Mouse (Mus musculus) right cerebral cortex, postnatal 14 days (tissue): ENCODE measurements at regions not wholly inside any gene's neighbourhood (a gene's known extent, or its start where the extent isn't known, plus 50 kb on each side); places are given as distances from the start of the nearest gene placed in this dataset.
A peak's percentile ranks its signal among the peaks of the same experiment; 100 is the strongest.

ENCODE experiments used
- DNase-seq: peaks from one replicate; pipeline ENCODE4 v3.0.0; 2022

DNA sequence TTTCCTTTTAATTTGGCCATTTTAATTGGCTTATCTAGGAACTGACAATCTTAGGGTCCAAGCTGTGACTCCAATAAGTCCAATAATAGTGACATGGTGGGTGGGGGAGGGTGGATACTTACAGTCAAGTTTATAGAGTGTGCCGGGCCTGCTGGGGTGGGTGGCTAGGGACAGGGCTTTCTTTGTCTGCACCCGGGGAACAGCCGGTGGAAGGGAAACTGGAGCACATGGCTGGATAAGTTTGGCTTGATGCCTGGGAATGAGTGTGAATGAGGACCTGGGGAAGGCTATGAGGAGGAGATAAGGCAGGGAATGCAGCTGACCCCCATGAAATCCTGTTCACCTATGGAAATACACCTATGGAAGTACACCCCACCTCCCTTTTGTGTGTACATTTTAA lies 81.7 kb upstream of the Cers4 start:
- DNase-seq, result peak; percentile 26

DNA sequence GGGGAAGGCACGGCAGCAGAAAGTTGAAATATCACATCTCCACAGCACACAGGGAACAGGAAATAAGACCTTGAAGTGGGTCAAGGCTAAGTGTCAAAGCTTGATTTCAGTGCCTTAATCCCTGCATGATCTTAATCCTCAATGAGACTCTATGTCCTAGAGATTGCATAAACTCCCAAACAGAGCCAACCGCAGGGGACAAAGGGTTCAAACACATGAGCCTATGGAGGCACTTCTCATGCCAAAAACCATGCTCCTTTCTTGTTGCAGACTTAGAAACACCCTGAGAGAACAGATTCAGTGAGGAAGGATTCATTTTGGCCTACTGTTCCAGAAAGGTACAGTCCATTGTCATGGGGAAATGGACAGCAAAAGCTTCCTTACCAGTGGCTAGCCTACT lies 81.0 kb upstream of the Cers4 start:
- no peak for DNase-seq

GRCm38 (mm10) chr8:4413206-4413605 lies 79.6 kb upstream of the Cers4 start:
- DNase-seq, result no peak

GRCm38 (mm10) chr8:4413764-4414163 lies 79.1 kb upstream of the Cers4 start:
- DNase-seq, result no peak

- DNase-seq, result no peak
Measured at GRCm38 (mm10) chr8:4417141-4417540, 75.7 kb upstream of the Cers4 start.

- no peak for DNase-seq
Measured at GRCm38 (mm10) chr8:4433161-4433560, 59.7 kb upstream of the Cers4 start.

- no peak for DNase-seq
Measured at GRCm38 (mm10) chr8:4436546-4436945, 56.3 kb upstream of the Cers4 start.
